Mouse (Mus musculus) C2C12 (cell line): Measurements from ENCODE around the gene Plod1.

ENCODE experiments used
- CEBPB ChIP-seq: IDR thresholded peaks from one replicate; pipeline ENCODE4 v1.6.1; 2011; ENCODE audit warnings: low read depth, mild to moderate bottlenecking, control low read depth, moderate library complexity
- CTCF ChIP-seq: IDR thresholded peaks from one replicate; pipeline ENCODE4 v1.5.1; 2011; ENCODE audit not compliant: control insufficient read depth, insufficient read depth, insufficient read length
- MAX ChIP-seq: IDR thresholded peaks from one replicate; pipeline ENCODE4 v1.6.1; 2011; ENCODE audit warnings: mild to moderate bottlenecking, control low read depth
- MYOD1 ChIP-seq: IDR thresholded peaks from one replicate; pipeline ENCODE4 v1.6.1; 2011; ENCODE audit warnings: low read depth; ENCODE audit not compliant: control insufficient read depth, insufficient read length
- MYOG ChIP-seq: IDR thresholded peaks from one replicate; pipeline ENCODE4 v1.6.1; 2011; ENCODE audit not compliant: control insufficient read depth, insufficient read length; ENCODE audit errors: extremely low read depth
- USF1 ChIP-seq: IDR thresholded peaks from one replicate; pipeline ENCODE4 v1.6.1; 2011; ENCODE audit warnings: low read depth, mild to moderate bottlenecking, control low read depth, moderate library complexity

DNA sequence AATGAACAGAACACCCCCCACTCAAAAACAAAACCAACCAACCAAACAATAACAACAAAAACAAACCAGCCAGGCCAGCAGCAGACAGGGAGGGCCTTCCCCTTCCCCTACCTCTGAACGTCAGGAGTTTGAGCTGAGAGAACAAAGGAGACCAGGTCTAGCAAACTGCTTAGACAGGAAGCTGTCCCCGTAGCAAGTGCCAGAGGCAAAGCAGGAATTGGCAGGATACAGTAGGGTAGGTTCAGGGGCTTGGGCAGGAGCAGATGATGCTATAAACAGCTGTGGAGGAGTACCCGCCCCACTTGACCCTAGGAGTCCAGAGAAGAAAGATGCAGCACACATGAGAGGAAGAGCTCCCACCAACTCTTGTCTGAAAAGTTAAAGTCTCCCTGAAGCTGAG is 2.4 kb downstream of the Plod1 start:
- no peak for TF ChIP-seq CTCF
- no peak for TF ChIP-seq CEBPB
- TF ChIP-seq USF1: no peak
- no peak for TF ChIP-seq MAX
- TF ChIP-seq MYOG: no peak
- no peak for TF ChIP-seq MYOD1
